Mouse (Mus musculus) embryonic facial prominence, embryonic 14.5 days (tissue): ENCODE measurements around the gene Stpg2. TPM values are rescaled to one million over a fixed set of nuclear protein-coding genes. Genes with fewer than 3 reads are reported as not detected.
"Not testable (repeated sequence)": the region's sequence is repeated elsewhere in the genome, so short reads cannot be mapped to it uniquely, and the experiment has no call there.

Source experiments
- ATAC-seq: fragments of 200-750 bp; cut with Nextera tagmentation; 2 replicates; pipeline ENCODE4 v1.8.0; 2017; ENCODE audit warnings: low read depth, moderate number of reproducible peaks, moderate TSS enrichment
- DNase-seq: peaks from one replicate; pipeline ENCODE4 v3.0.0-alpha.2; 2015; ENCODE audit warnings: low spot score
- H3K27ac ChIP-seq: fragments of 300-500 bp; sonication (generic); replicated peaks from 2 replicates; pipeline ENCODE4 v1.5.1; 2014; ENCODE audit warnings: low read depth, mild to moderate bottlenecking, low read length, moderate library complexity
- H3K27me3 ChIP-seq: fragments of 300-500 bp; sonication (generic); replicated peaks from 2 replicates; pipeline ENCODE4 v1.6.1; 2014; ENCODE audit warnings: low read length; ENCODE audit not compliant: control insufficient read depth, insufficient read depth
- H3K36me3 ChIP-seq: fragments of 300-500 bp; sonication (generic); 2 replicates; pipeline ENCODE4 v1.6.1; 2014; ENCODE audit warnings: low read length, mixed read lengths; ENCODE audit not compliant: control insufficient read depth, insufficient read depth
- H3K4me1 ChIP-seq: fragments of 300-500 bp; sonication (generic); 2 replicates; pipeline ENCODE4 v1.6.1; 2014; ENCODE audit warnings: antibody characterized with exemption, low read length; ENCODE audit not compliant: control insufficient read depth, insufficient read depth
- H3K4me2 ChIP-seq: fragments of 300-500 bp; sonication (generic); 2 replicates; pipeline ENCODE4 v1.6.1; 2014; ENCODE audit warnings: low read depth, mild to moderate bottlenecking, low read length, moderate library complexity, mixed read lengths
- H3K4me3 ChIP-seq: fragments of 300-500 bp; sonication (generic); 2 replicates; pipeline ENCODE4 v1.5.1; 2014; ENCODE audit warnings: low read depth, mild to moderate bottlenecking, low read length
- H3K9ac ChIP-seq: fragments of 300-500 bp; sonication (generic); 2 replicates; pipeline ENCODE4 v1.6.1; 2014; ENCODE audit warnings: low read depth, mild to moderate bottlenecking, low read length, moderate library complexity, mixed read lengths
- H3K9me3 ChIP-seq: fragments of 300-500 bp; sonication (generic); 2 replicates; pipeline ENCODE4 v1.6.1; 2016; ENCODE audit warnings: low read length; ENCODE audit not compliant: control insufficient read depth
- WGBS: fragments of 180-500 bp; shearing (Covaris S2); extraction: QIAGEN DNeasy Blood & Tissue Kit; methylation state at CpG from one replicate; pipeline ENCODE4 v1.1.7; 2014; 5-methylcytosine and 5-hydroxymethylcytosine counted together
- polyA plus RNA-seq: library from polyadenylated mRNA; unstranded; fragments of >200 nt; fragmentation: Nextera tagmentation; extraction: Ambion mirVana; gene quantifications from 2 replicates; pipeline ENCODE4 v1.2.1, GENCODE M21; 2014

Stpg2 gene
- polyA plus RNA-seq, 1 experiment from 2014 or later, result 0.13 TPM

GRCm38 (mm10) chr3:139200324-139200723, 5.2 kb upstream of the Stpg2 start:
- Histone ChIP-seq H3K27me3 (peaks cover 28% of the 10 kb centered on the region), H3K9ac (no peak overlapping the region), H3K9me3 (no peaks in the 10 kb centered on the region), H3K4me3 (no peak overlapping the region), H3K27ac (no peak overlapping the region), H3K4me1 (no peaks in the 10 kb centered on the region), H3K4me2 (no peak overlapping the region), H3K36me3 (no peaks in the 10 kb centered on the region)
- no peak for DNase-seq
- ATAC-seq, result no peak
- 70% methylated on average over 3 of the region's 3 CpGs for WGBS

- Histone ChIP-seq H3K36me3 (no peaks in the 10 kb centered on the region), H3K4me3 (no peak overlapping the region), H3K4me2 (no peak overlapping the region), H3K27me3 (no peaks in the 10 kb centered on the region), H3K27ac (no peak overlapping the region), H3K9ac (no peak overlapping the region), H3K4me1 (no peaks in the 10 kb centered on the region), H3K9me3 (no peaks in the 10 kb centered on the region)
- DNase-seq, result no peak
- WGBS, result 68% methylated on average over 9 of the region's 9 CpGs
- no peak for ATAC-seq
Measured at GRCm38 (mm10) chr3:139216945-139217344, 11.5 kb downstream of the Stpg2 start.

- H3K4me2 ChIP-seq, result no peak overlapping the region
- no peaks in the 10 kb centered on the region for H3K36me3 ChIP-seq
- H3K27me3 ChIP-seq, result no peaks in the 10 kb centered on the region
- 62% methylated on average over 3 of the region's 3 CpGs for WGBS
- H3K4me1 ChIP-seq, result no peaks in the 10 kb centered on the region
- no peak for DNase-seq
- no peaks in the 10 kb centered on the region for H3K9me3 ChIP-seq
- ATAC-seq, result no peak
- no peak overlapping the region for H3K9ac ChIP-seq
- no peak overlapping the region for H3K27ac ChIP-seq
- no peak overlapping the region for H3K4me3 ChIP-seq
Measured at GRCm38 (mm10) chr3:139225123-139225522, 19.6 kb downstream of the Stpg2 start.

GRCm38 (mm10) chr3:139226811-139227210, 21.3 kb downstream of the Stpg2 start:
- Histone ChIP-seq H3K36me3 (no peaks in the 10 kb centered on the region), H3K9ac (no peak overlapping the region), H3K4me3 (no peak overlapping the region), H3K4me1 (no peaks in the 10 kb centered on the region), H3K4me2 (no peak overlapping the region), H3K9me3 (no peaks in the 10 kb centered on the region), H3K27ac (no peak overlapping the region), H3K27me3 (no peaks in the 10 kb centered on the region)
- ATAC-seq (no peak), DNase-seq (no peak)
- 70% methylated on average over 4 of the region's 4 CpGs for WGBS

- Histone ChIP-seq H3K4me3 (no peak overlapping the region), H3K27me3 (no peaks in the 10 kb centered on the region), H3K36me3 (no peaks in the 10 kb centered on the region), H3K27ac (no peak overlapping the region), H3K9me3 (no peaks in the 10 kb centered on the region), H3K9ac (no peak overlapping the region), H3K4me2 (no peak overlapping the region), H3K4me1 (no peaks in the 10 kb centered on the region)
- WGBS, result 76% methylated on average over 2 of the region's 2 CpGs
- DNase-seq (no peak), ATAC-seq (no peak)
Measured at GRCm38 (mm10) chr3:139245219-139245618, 39.7 kb downstream of the Stpg2 start.

- no peak for DNase-seq
- 46% methylated on average over 4 of the region's 4 CpGs for WGBS
Measured at GRCm38 (mm10) chr3:139246508-139246907, 41.0 kb downstream of the Stpg2 start.

GRCm38 (mm10) chr3:139262359-139262758, 56.9 kb downstream of the Stpg2 start:
- H3K4me2 ChIP-seq, H3K9ac ChIP-seq, H3K9me3 ChIP-seq, H3K27me3 ChIP-seq, DNase-seq, H3K4me3 ChIP-seq, H3K27ac ChIP-seq, H3K4me1 ChIP-seq, H3K36me3 ChIP-seq, ATAC-seq: not testable (repeated sequence)
- 66% methylated on average over 4 of the region's 4 CpGs for WGBS

More at GRCm38 (mm10) chr3:139246508-139246907, 41.0 kb downstream of the Stpg2 start:
- Histone ChIP-seq H3K27me3 (no peaks in the 10 kb centered on the region), H3K4me2 (no peak overlapping the region), H3K4me1 (no peaks in the 10 kb centered on the region), H3K9me3 (no peaks in the 10 kb centered on the region), H3K4me3 (no peak overlapping the region), H3K36me3 (no peaks in the 10 kb centered on the region), H3K27ac (no peak overlapping the region), H3K9ac (no peak overlapping the region)
- no peak for ATAC-seq

- no peak overlapping the region for H3K4me3 ChIP-seq
- DNase-seq (peak; percentile 44), ATAC-seq (no peak)
- no peaks in the 10 kb centered on the region for H3K27me3 ChIP-seq
- H3K9me3 ChIP-seq, result peaks cover 6% of the 10 kb centered on the region; the same call in 1 of the 2 replicates
- H3K27ac ChIP-seq, result no peak overlapping the region
- H3K4me2 ChIP-seq, result no peak overlapping the region
- no peak overlapping the region for H3K9ac ChIP-seq
- no peaks in the 10 kb centered on the region for H3K36me3 ChIP-seq
- H3K4me1 ChIP-seq, result no peaks in the 10 kb centered on the region
Measured at GRCm38 (mm10) chr3:139297909-139298308, 92.4 kb downstream of the Stpg2 start.

GRCm38 (mm10) chr3:139308078-139308809, 102.8 kb downstream of the Stpg2 start:
- no peaks in the 10 kb centered on the region for H3K4me1 ChIP-seq
- H3K9me3 ChIP-seq, result no peaks in the 10 kb centered on the region
- H3K9ac ChIP-seq, result no peak overlapping the region
- no peak for ATAC-seq
- no peaks in the 10 kb centered on the region for H3K36me3 ChIP-seq
- DNase-seq, result no peak
- 50% methylated on average over 7 of the region's 7 CpGs for WGBS
- H3K27ac ChIP-seq, result no peak overlapping the region
- H3K4me3 ChIP-seq, result no peak overlapping the region
- no peaks in the 10 kb centered on the region for H3K27me3 ChIP-seq
- no peak overlapping the region for H3K4me2 ChIP-seq
